Mouse (Mus musculus) CH12.LX (cell line): ENCODE data around the gene Fbxl18. TPM values are rescaled to one million over a fixed set of nuclear protein-coding genes. Genes with fewer than 3 reads are reported as not detected.

Experiments
- DNase-seq: peaks from one replicate; pipeline ENCODE4 v3.0.0-alpha.2; 2013; ENCODE audit errors: extremely low read depth
- H3K27ac ChIP-seq: 2 replicates; pipeline ENCODE4 v1.5.1; 2012; ENCODE audit warnings: low read depth, mild to moderate bottlenecking, control low read depth, moderate library complexity; ENCODE audit not compliant: insufficient read depth
- H3K27me3 ChIP-seq: replicated peaks from 2 replicates; pipeline ENCODE3; 2012; ENCODE audit warnings: inconsistent platforms
- H3K36me3 ChIP-seq, 2 experiments: replicated peaks in 1 of 2; 2 replicates each; pipeline versions ENCODE3 to v1.6.1; 2012; ENCODE audit warnings: inconsistent platforms in 1 of 2, low read length in 1 of 2, mild to moderate bottlenecking in 1 of 2, mixed read lengths in 1 of 2, moderate library complexity in 1 of 2; ENCODE audit not compliant: control insufficient read depth in 1 of 2, insufficient read depth in 1 of 2
- H3K4me1 ChIP-seq, 2 experiments: 2 replicates each; pipeline ENCODE4 v1.6.1; 2012; ENCODE audit warnings: inconsistent platforms in 1 of 2, moderate library complexity in 1 of 2; ENCODE audit not compliant: insufficient read depth in 2 of 2, control insufficient read depth in 1 of 2
- H3K4me2 ChIP-seq: 2 replicates; pipeline ENCODE4 v1.6.1; 2012; ENCODE audit warnings: low read depth, mild to moderate bottlenecking, control low read depth; ENCODE audit not compliant: poor library complexity, insufficient read depth, severe bottlenecking
- H3K4me3 ChIP-seq, 3 experiments: fragments of 150-350 bp in 1 of 3; sonication (generic) in 1 of 3; replicated peaks in 1 of 3; 2 replicates each; pipeline versions ENCODE3 to v1.5.1; 2011 to 2012; ENCODE audit warnings: low read depth in 2 of 3, low read length in 2 of 3, mild to moderate bottlenecking in 2 of 3, moderate library complexity in 2 of 3, control low read depth in 1 of 3, improper control_type of control experiment in 1 of 3, inconsistent platforms in 1 of 3, mixed read lengths in 1 of 3; ENCODE audit not compliant: poor library complexity in 1 of 3
- H3K79me2 ChIP-seq: replicated peaks from 2 replicates; pipeline ENCODE4 v1.6.1; 2012; ENCODE audit warnings: mild to moderate bottlenecking, moderate library complexity; ENCODE audit not compliant: control insufficient read depth, poor library complexity, insufficient read depth, severe bottlenecking; ENCODE audit errors: extremely low read depth
- H3K9ac ChIP-seq: 2 replicates; pipeline ENCODE4 v1.6.1; 2012; ENCODE audit warnings: low read depth, mild to moderate bottlenecking, control low read depth, moderate library complexity; ENCODE audit not compliant: insufficient read depth
- H3K9me3 ChIP-seq: replicated peaks from 2 replicates; pipeline ENCODE3; 2012; ENCODE audit warnings: low read length, inconsistent platforms, mixed read lengths
- BHLHE40 ChIP-seq: IDR thresholded peaks from 2 replicates; pipeline ENCODE4 v1.6.1; 2011; ENCODE audit warnings: mild to moderate bottlenecking, low read depth, low read length, improper control_type of control experiment
- EP300 ChIP-seq: IDR thresholded peaks from 2 replicates; pipeline ENCODE4 v1.6.1; 2011; ENCODE audit warnings: low read length, improper control_type of control experiment
- HCFC1 ChIP-seq: IDR thresholded peaks from 2 replicates; pipeline ENCODE4 v1.6.1; 2012; ENCODE audit warnings: low read depth, mild to moderate bottlenecking, inconsistent platforms, low read length, improper control_type of control experiment
- MAFK ChIP-seq: IDR thresholded peaks from 2 replicates; pipeline ENCODE4 v1.6.1; 2011; ENCODE audit warnings: low read length, improper control_type of control experiment; ENCODE audit not compliant: insufficient replicate concordance
- MAX ChIP-seq: IDR thresholded peaks from 2 replicates; pipeline ENCODE4 v1.6.1; 2011; ENCODE audit warnings: low read length, improper control_type of control experiment
- MYC ChIP-seq: IDR thresholded peaks from 2 replicates; pipeline ENCODE4 v1.6.1; 2011; ENCODE audit warnings: low read depth, mild to moderate bottlenecking, improper control_type of control experiment, low read length
- PAX5 ChIP-seq: IDR thresholded peaks from 2 replicates; pipeline ENCODE4 v1.6.1; 2012; ENCODE audit warnings: low read length, inconsistent platforms, mixed read lengths
- POLR2A ChIP-seq: IDR thresholded peaks from 2 replicates; pipeline ENCODE4 v1.6.1; 2011; ENCODE audit warnings: low read depth, mild to moderate bottlenecking, improper control_type of control experiment, low read length
- RAD21 ChIP-seq: IDR thresholded peaks from 2 replicates; pipeline ENCODE4 v1.6.1; 2011; ENCODE audit warnings: low read depth, mild to moderate bottlenecking, low read length, improper control_type of control experiment, moderate library complexity
- RCOR1 ChIP-seq: conservative IDR thresholded peaks from 2 replicates; pipeline ENCODE4 v1.6.1; 2012; ENCODE audit warnings: low read depth, mild to moderate bottlenecking, inconsistent platforms, low read length, improper control_type of control experiment
- UBTF ChIP-seq: IDR thresholded peaks from 2 replicates; pipeline ENCODE4 v1.6.1; 2012; ENCODE audit warnings: low read depth, mild to moderate bottlenecking, inconsistent platforms, low read length, improper control_type of control experiment, moderate library complexity
- ZC3H11A ChIP-seq: IDR thresholded peaks from 2 replicates; pipeline ENCODE4 v1.6.1; 2012; ENCODE audit warnings: low read depth, mild to moderate bottlenecking, inconsistent platforms, low read length, improper control_type of control experiment
- dilution Hi-C: fragments of 300-500 bp; cut with MboI; formaldehyde crosslinking; loops from 2 replicates; pipeline ENCODE4 v1.14.3; 2020; ENCODE audit warnings: low sequenced_read_pairs; ENCODE audit not compliant: extremely low pct_unique_long_range_greater_than_20kb, extremely low pct_ligation_motif_present
- in situ Hi-C: fragments of 300-500 bp; cut with MboI; formaldehyde crosslinking; loops from 3 replicates; pipeline ENCODE4 v1.14.3; 2019; ENCODE audit warnings: low sequenced_read_pairs, low pct_ligation_motif_present, low pct_unique_long_range_greater_than_20kb, mixed read lengths
- polyA plus RNA-seq: library from polyadenylated mRNA; unstranded; fragments of >175 nt; gene quantifications from 2 replicates; pipeline ENCODE4 v1.2.1, GENCODE M21; 2012; ENCODE audit warnings: low read depth; ENCODE audit not compliant: insufficient read length
- total RNA-seq, 2 experiments: library from RNA; depleted of rRNA; stranded (reverse); fragments of 300-350 nt in 1 of 2; fragments of >200 nt in 1 of 2; gene quantifications; 2 replicates each; pipeline ENCODE4 v1.2.3; 2012 to 2014

Gene Fbxl18
- total and polyA plus RNA-seq, 3 experiments = 3.7 to 6.4 (median 5.5) TPM

- peak; percentile 37 for DNase-seq
- Histone ChIP-seq H3K9me3 (peaks cover 2% of the 10 kb centered on the region), H3K4me3 (peak overlapping the region in 2 of 3 experiments; percentile 43 to 53), H3K4me2 (no peak overlapping the region), H3K4me1 (no peaks in the 10 kb centered on the region; a peak in 1 of 4 replicates), H3K27ac (no peak overlapping the region), H3K36me3 (no peaks in the 10 kb centered on the region), H3K9ac (no peak overlapping the region), H3K27me3 (peaks cover 69% of the 10 kb centered on the region), H3K79me2 (no peaks in the 10 kb centered on the region)
- dilution Hi-C loops = no loop called here
- in situ Hi-C loops = no loop called here
- TF ChIP-seq PAX5 (no peak), POLR2A (peak; percentile 10; the same call in 1 of the 2 replicates)
Measured at GRCm38 (mm10) chr5:142821266-142821973, 73.8 kb downstream of the Fbxl18 start.

- Histone ChIP-seq H3K9ac (no peak overlapping the region), H3K4me1 (no peaks in the 10 kb centered on the region; a peak in 1 of 4 replicates), H3K27ac (peak overlapping the region; percentile 29; the same call in 1 of the 2 replicates), H3K36me3 (no peaks in the 10 kb centered on the region), H3K4me2 (no peak overlapping the region), H3K27me3 (peaks cover 75% of the 10 kb centered on the region), H3K4me3 (peak overlapping the region in 2 of 3 experiments; percentile 43 to 45), H3K9me3 (peaks cover 2% of the 10 kb centered on the region)
- dilution Hi-C loops = no loop called here
- DNase-seq = peak; percentile 6
- TF ChIP-seq RCOR1 = no peak
- TF ChIP-seq MAFK = no peak
- TF ChIP-seq RAD21 = no peak
- no peak for TF ChIP-seq BHLHE40
- TF ChIP-seq MAX = no peak
- no peak for TF ChIP-seq EP300
- no peak for TF ChIP-seq UBTF
- no peak for TF ChIP-seq HCFC1
- TF ChIP-seq ZC3H11A = no peak
- no peak for TF ChIP-seq PAX5
- TF ChIP-seq POLR2A = no peak
- no peak for TF ChIP-seq MYC
- TF ChIP-seq, all 38 proteins: peak for 0
- in situ Hi-C loops = no loop called here
- no peaks in the 10 kb centered on the region for H3K79me2 ChIP-seq
Measured at GRCm38 (mm10) chr5:142820276-142821265, 74.7 kb downstream of the Fbxl18 start.
